Mouse (Mus musculus) layer of hippocampus, adult 9-10 months (tissue): ENCODE data around the gene Ercc6l2.

Experiments used
- DNase-seq: peaks from one replicate; pipeline ENCODE4 v3.0.0; 2022; ENCODE audit warnings: low spot score

Ercc6l2 gene

DNA sequence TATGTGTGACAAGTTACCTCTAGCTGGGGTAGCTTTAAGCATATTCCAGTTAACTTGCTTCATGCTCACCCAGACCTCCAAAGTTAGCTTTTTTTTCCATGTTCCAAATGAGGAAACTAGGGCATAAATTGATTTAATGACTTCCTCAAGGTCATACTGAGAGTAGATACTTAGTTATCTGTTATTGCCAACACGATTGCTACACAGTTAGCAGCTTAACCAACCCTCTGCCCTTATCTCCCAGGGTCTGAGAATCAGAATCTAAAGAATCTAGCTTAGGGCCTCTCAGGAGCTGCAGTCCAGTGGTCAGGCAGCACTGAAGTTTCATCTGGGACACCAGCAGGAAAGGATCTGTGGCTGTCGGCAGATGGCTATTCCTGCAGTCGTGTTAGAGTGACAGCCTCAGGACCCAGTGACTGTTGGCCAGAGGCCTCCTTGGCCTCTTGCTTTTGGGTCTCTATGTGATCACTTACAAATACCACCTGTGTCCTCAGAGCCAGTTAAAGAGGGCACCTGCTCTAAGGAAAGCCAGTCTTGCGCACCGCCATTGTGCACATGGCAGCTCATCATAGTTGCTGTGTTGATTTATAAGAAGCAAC lies 115.0 kb downstream of the Ercc6l2 start:
- DNase-seq, result no peak

DNA sequence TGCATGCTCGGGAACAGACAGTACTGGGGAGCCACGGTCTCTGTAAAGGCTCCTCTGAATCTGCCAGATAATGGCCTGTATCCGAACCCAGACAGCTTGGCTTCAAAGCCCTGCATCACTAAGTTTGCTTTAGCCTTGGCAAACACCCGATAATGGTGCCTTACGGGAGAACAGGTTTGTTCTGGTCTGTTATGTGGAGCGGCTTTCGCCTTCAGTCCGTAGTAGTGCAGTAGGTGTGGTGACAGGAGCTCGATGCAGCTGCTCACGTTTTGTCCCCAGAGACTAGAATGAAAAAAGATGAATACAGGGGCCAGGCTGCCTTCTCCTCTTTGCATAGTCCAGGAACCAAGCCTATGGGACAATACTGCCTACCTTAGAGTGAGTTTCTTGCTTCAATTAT lies 115.5 kb downstream of the Ercc6l2 start:
- DNase-seq, result no peak

DNA sequence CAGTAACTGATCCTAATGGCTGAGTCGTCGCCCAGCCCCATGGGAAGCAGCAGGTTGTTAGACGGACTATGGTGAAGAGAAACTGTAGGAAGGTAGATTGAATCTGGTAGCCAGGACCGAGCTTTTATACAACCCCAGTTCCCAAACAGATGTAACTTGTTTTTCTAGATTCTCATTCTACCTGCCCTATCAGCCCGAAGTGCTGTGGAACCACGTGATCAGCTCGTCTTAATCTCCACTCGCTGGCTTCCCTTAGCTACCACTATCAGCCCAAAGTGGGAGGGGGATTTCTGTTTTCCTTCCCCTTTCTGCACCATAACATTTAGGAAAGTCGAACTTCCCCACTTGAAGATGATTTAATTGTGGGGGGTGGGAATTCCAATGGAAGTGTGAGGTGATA lies 121.3 kb downstream of the Ercc6l2 start:
- DNase-seq, result no peak

DNA sequence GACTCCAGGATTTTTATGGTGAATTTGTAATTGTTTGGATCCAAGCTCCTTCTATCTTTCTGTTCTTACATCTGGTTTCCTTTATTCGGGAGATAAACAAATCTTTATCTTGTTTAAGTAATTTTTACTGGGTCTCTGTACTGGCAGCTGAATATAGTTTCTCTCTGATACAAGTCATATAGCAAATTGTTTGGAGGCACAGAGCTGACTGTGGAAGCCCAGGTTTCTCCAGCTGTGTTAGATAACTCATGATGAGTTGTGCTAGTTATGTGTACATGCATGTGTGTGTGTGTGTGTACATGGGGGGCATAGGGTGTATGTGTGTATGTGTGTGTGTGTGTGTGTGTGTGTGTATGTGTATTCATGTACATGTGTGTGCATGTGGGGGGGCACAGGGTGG lies 125.2 kb downstream of the Ercc6l2 start:
- DNase-seq, result no peak

DNA sequence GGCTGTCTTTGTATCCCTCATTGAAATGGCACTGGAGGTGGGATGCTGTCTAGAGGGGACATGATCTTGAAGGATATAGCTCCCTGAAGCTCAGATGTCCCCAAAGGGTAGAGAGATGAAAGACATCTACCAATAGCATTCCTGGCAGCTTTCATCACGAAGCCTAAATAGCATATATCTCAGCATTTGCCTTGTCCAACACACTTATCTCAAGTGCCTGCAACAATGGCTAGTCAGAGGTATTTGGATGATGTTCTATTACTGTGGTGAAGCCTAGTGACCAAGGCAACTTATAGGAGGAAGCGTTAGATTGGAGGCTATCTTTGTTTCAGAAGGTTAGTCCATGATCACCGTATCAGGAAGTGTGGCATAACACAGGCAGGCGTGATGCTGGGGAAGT lies 126.1 kb downstream of the Ercc6l2 start:
- no peak for DNase-seq

DNA sequence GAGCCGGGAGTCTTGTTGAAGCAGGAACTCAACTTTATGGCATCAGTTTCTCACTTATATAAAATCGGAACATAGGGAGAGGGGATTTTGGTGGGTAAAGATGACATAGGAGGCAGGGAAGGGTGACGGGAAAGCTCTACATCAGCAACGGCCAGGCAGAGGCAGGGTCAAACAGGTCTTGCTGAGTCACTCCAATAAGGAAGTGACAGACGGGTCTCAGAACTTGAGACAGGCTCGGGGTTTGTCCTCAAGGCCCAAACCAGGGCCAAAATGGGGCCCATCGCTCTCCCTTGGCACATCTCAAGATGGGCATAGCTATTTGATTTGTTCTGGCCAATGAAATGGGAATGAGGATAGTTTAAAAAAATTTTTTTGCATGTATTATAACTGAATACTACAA lies 128.6 kb downstream of the Ercc6l2 start:
- DNase-seq, result no peak

DNA sequence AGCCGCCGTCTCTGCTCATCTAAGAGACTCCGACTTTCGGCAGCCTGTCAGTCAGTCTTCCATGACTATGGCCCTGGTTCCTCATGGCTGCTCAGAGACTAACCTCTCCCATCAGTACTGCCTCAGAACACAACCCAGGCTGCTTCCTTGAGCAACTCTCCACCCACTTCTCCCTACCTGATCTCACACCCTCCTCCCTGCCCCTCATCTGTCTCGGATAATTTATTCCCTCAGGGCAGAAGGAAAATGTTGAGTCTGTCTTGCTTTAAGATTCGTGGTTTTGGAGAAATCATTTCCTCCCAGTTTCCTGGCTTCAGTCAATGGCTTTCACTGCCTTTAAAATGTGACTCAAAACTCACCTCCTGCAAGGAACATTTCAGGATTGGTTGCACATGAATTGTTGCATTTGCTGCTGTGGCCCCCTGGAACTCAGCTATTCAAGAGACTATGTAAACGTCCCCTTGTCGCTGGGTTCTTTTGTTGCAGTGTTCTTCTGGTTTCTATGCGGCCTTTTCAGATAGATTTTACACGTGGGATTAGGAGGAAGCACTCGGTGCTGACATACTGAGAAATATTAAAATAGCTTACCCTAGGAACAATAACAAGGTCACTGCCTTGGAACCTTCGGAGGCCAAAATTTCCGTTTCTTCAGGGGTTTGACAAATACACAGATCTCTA lies 129.4 kb downstream of the Ercc6l2 start:
- no peak for DNase-seq
